Mouse (Mus musculus) limb, embryonic 12.5 days (tissue): ENCODE measurements around the gene Oaz3. TPM values are rescaled to one million over a fixed set of nuclear protein-coding genes. Genes with fewer than 3 reads are reported as not detected.

Experiments used
- ATAC-seq: fragments of 200-750 bp; cut with Nextera tagmentation; 2 replicates; pipeline ENCODE4 v1.8.0; 2017; ENCODE audit warnings: low read depth, moderate TSS enrichment; ENCODE audit not compliant: insufficient number of reproducible peaks, insufficient read depth, low FRiP score, low TSS enrichment
- H3K27ac ChIP-seq: fragments of 300-500 bp; sonication (generic); 2 replicates; pipeline ENCODE4 v1.5.1; 2016; ENCODE audit warnings: mild to moderate bottlenecking, moderate library complexity
- H3K27me3 ChIP-seq: fragments of 300-500 bp; sonication (generic); 2 replicates; pipeline ENCODE4 v1.6.1; 2016; ENCODE audit warnings: mild to moderate bottlenecking, moderate library complexity
- H3K36me3 ChIP-seq: fragments of 300-500 bp; sonication (generic); 2 replicates; pipeline ENCODE4 v1.6.1; 2016; ENCODE audit warnings: mild to moderate bottlenecking, moderate library complexity
- H3K4me1 ChIP-seq: fragments of 300-500 bp; sonication (generic); replicated peaks from 2 replicates; pipeline ENCODE4 v1.6.1; 2016
- H3K4me2 ChIP-seq: fragments of 300-500 bp; sonication (generic); 2 replicates; pipeline ENCODE4 v1.6.1; 2016; ENCODE audit warnings: mild to moderate bottlenecking, moderate library complexity
- H3K4me3 ChIP-seq: fragments of 300-500 bp; sonication (generic); replicated peaks from 2 replicates; pipeline ENCODE4 v1.5.1; 2016; ENCODE audit warnings: mild to moderate bottlenecking
- H3K9ac ChIP-seq: fragments of 300-500 bp; sonication (generic); replicated peaks from 2 replicates; pipeline ENCODE4 v1.6.1; 2016; ENCODE audit warnings: mild to moderate bottlenecking, moderate library complexity
- H3K9me3 ChIP-seq: fragments of 300-500 bp; sonication (generic); 2 replicates; pipeline ENCODE4 v1.6.1; 2016; ENCODE audit warnings: mild to moderate bottlenecking, moderate library complexity
- WGBS: fragments of 180-500 bp; shearing (Covaris S2); methylation state at CpG from one replicate; pipeline ENCODE4 v1.1.7; 2016; 5-methylcytosine and 5-hydroxymethylcytosine counted together
- polyA plus RNA-seq: library from polyadenylated mRNA; unstranded; fragments of >200 nt; fragmentation: Nextera tagmentation; extraction: Ambion mirVana; gene quantifications from 2 replicates; pipeline ENCODE4 v1.2.1, GENCODE M21; 2016

Oaz3 gene
- polyA plus RNA-seq, 1 experiment from 2014 or later = 0.34 TPM

- Histone ChIP-seq H3K9ac (no peak overlapping the region), H3K36me3 (peaks cover 46% of the 10 kb centered on the region), H3K4me2 (no peak overlapping the region), H3K9me3 (no peaks in the 10 kb centered on the region), H3K27ac (no peak overlapping the region), H3K27me3 (no peaks in the 10 kb centered on the region), H3K4me1 (no peaks in the 10 kb centered on the region), H3K4me3 (no peak overlapping the region)
- 97% methylated on average over 2 of the region's 2 CpGs for WGBS
- no peak for ATAC-seq
Observed at GRCm38 (mm10) chr3:94449377-94449776, 5.7 kb upstream of the Oaz3 start.

DNA sequence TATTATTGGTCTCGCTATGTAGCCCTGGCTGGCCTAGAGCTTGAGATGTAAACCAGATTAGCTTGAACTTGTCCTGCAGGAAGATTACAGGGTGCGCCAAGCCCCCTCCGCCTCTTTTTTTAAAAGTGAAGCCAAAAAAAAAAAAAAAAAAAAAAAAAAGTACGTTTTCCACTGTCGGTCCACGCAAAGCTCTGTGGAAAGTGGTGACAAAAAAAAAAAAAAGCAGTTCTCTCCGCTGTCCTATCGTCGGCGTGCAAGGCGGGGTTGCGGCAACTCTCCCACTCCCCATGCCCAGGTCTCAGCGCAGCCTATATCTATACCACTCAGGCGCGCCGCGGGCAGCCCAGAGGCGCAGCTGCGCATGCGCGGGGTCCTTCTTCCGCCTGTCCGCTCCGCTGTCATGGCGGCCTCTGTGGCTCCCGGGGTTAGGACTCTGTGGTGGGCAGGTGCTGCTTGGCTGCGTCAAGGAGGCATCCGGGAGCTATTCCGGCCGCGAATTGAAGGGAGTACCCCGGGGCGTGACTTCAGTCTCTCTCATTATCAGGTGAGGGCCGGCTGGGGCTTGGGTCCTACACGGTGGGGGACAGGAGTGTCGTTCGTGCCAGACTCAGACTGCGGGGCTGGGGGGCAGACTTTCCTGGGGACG lies 641 bp downstream of the Oaz3 start, which contains the start of gene Mrpl9:
Mrpl9 (plus strand) TSS at position 368 of the 646 bp plus-strand sequence.
- WGBS = under 1% methylated on average over 37 of the region's 39 CpGs
- H3K27ac ChIP-seq = no peak within 1 kb of the TSS
- peak within 1 kb of the TSS; percentile 94 for H3K4me3 ChIP-seq
- peaks cover 11% of the 10 kb centered on the region; the same call in 1 of the 2 replicates for H3K27me3 ChIP-seq
- peaks cover 34% of the 10 kb centered on the region for H3K36me3 ChIP-seq
- H3K9ac ChIP-seq = peak within 1 kb of the TSS; percentile 88
- ATAC-seq = peak; percentile 97
- H3K4me1 ChIP-seq = peaks cover 5% of the 10 kb centered on the region
- H3K9me3 ChIP-seq = no peaks in the 10 kb centered on the region
- peak within 1 kb of the TSS; percentile 82 for H3K4me2 ChIP-seq

DNA sequence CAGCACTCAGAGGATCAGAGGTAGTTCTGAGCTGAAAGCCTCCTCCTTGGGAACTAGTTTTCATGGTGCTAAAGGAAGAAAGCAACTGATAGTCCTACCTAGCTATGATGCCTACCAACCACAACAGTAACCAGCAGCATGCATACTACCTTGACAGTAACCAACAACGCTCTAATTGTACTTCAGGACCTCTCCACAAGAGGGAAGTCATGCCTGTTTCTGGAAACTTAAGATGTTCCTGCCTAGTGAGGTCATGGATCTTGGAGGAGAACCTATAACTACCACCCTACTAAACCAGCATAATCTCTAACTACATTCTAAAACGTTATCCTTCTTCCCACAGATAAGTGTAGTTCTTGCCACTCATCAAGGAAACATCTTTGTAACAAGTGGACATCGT lies 2.5 kb downstream of the Oaz3 start:
- Histone ChIP-seq H3K27ac (no peak overlapping the region), H3K36me3 (peaks cover 15% of the 10 kb centered on the region), H3K9ac (no peak overlapping the region), H3K4me2 (no peak overlapping the region), H3K27me3 (peaks cover 11% of the 10 kb centered on the region; the same call in 1 of the 2 replicates), H3K4me3 (no peak overlapping the region), H3K9me3 (no peaks in the 10 kb centered on the region), H3K4me1 (peaks cover 5% of the 10 kb centered on the region)
- no peak for ATAC-seq
- 37% methylated on average over 3 of the region's 3 CpGs for WGBS

- Histone ChIP-seq H3K27me3 (peaks cover 11% of the 10 kb centered on the region; the same call in 1 of the 2 replicates), H3K27ac (no peak overlapping the region), H3K9me3 (no peaks in the 10 kb centered on the region), H3K4me3 (no peak overlapping the region), H3K9ac (no peak overlapping the region), H3K4me2 (no peak overlapping the region), H3K36me3 (no peaks in the 10 kb centered on the region), H3K4me1 (no peaks in the 10 kb centered on the region)
- 77% methylated on average over 9 of the region's 9 CpGs for WGBS
- no peak for ATAC-seq
Observed at GRCm38 (mm10) chr3:94436420-94436819, 7.3 kb downstream of the Oaz3 start.

DNA sequence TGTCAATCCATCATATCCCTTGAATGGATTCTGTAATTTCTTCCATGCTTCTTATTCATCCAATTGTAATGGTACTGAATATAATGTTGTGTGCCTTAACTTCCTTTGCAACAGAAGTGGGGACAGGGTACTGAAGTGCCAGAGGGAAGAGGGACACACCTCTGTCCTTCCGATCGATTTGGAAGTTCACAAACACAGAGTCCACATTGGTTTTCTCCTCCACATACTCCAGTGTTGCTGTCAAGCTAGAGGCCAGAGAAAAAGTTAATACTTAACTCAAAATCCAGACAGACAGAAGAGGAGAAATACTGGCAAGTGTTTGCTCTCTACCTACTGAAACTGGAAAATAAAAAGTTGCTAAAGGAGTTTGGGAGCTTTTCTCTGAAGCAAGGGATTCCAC lies 9.4 kb downstream of the Oaz3 start:
- H3K27me3 ChIP-seq = peaks cover 3% of the 10 kb centered on the region; the same call in 1 of the 2 replicates
- H3K9ac ChIP-seq = no peak overlapping the region
- H3K36me3 ChIP-seq = no peaks in the 10 kb centered on the region
- no peak overlapping the region for H3K27ac ChIP-seq
- H3K4me2 ChIP-seq = no peak overlapping the region
- no peaks in the 10 kb centered on the region for H3K4me1 ChIP-seq
- H3K9me3 ChIP-seq = no peaks in the 10 kb centered on the region
- no peak for ATAC-seq
- H3K4me3 ChIP-seq = no peak overlapping the region
- 89% methylated on average over 2 of the region's 2 CpGs for WGBS

DNA sequence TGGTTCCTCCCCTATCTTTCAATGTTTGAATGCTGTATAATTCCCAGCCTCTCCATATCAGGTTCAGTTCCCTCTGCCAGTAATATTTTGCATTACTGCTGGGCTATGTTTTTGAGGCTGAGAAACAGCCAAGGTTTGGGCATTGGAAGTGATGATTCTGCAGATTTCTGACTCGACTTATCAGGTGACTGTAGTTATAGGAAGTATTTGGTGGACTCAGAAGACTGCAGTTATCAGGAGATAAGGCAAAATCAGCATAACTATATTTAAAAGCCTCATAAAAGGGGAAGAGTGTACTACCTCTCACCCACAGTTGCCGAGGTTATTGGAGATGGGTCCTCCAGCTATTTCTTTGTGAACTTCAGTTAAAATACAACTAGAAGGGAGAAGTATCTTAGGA lies 12.7 kb downstream of the Oaz3 start:
- H3K4me1 ChIP-seq = no peaks in the 10 kb centered on the region
- H3K27me3 ChIP-seq = no peaks in the 10 kb centered on the region
- no peaks in the 10 kb centered on the region for H3K36me3 ChIP-seq
- no peak for ATAC-seq
- 80% methylated on average over 2 of the region's 2 CpGs for WGBS
- H3K27ac ChIP-seq = no peak overlapping the region
- H3K9ac ChIP-seq = no peak overlapping the region
- no peak overlapping the region for H3K4me3 ChIP-seq
- no peak overlapping the region for H3K4me2 ChIP-seq
- H3K9me3 ChIP-seq = no peaks in the 10 kb centered on the region

DNA sequence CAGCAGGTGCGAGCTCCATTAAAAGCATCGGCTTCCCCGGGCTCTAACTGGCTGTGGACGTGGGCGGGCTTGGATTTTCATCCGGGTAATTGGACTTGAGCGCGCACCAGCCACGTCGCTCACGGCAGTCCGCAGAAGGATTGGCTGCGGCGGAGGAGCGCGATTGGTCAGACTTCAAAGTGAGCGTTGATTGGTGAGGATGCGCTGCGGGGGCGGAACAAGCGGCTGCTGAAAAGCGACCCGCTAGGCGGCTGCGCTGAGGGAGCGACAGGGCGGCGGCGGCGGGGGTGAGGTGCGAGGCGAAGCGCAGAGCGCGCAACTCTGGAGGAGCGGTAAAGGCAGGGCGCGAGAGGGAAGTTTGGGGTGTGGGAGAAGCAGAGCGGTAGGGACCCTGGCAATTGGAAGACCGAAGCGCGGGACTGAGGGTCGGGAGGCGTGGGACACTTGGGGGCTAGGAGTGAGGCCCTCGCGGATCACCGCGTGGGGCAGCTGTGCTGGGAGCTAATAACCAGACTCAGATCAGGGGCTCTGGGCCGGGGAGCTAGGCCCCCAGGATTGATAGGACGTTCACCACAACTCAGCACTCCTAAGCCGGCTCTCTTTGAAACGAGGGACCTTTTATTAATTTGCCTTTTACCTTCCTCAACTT lies 30.6 kb downstream of the Oaz3 start, which contains the start of gene Tdrkh:
Tdrkh (plus strand) TSS at position 243 of the 649 bp plus-strand sequence.
- H3K9me3 ChIP-seq = no peaks in the 10 kb centered on the region
- no peaks in the 10 kb centered on the region for H3K36me3 ChIP-seq
- H3K4me3 ChIP-seq = peak within 1 kb of the TSS; percentile 40
- peaks cover 9% of the 10 kb centered on the region for H3K4me1 ChIP-seq
- WGBS = 8% methylated on average over 52 of the region's 52 CpGs
- ATAC-seq = peak; percentile 99
- no peak within 1 kb of the TSS for H3K27ac ChIP-seq
- H3K9ac ChIP-seq = peak within 1 kb of the TSS; percentile 49; the same call in 1 of the 2 replicates
- H3K27me3 ChIP-seq = peaks cover 8% of the 10 kb centered on the region
- H3K4me2 ChIP-seq = peak within 1 kb of the TSS; percentile 80

DNA sequence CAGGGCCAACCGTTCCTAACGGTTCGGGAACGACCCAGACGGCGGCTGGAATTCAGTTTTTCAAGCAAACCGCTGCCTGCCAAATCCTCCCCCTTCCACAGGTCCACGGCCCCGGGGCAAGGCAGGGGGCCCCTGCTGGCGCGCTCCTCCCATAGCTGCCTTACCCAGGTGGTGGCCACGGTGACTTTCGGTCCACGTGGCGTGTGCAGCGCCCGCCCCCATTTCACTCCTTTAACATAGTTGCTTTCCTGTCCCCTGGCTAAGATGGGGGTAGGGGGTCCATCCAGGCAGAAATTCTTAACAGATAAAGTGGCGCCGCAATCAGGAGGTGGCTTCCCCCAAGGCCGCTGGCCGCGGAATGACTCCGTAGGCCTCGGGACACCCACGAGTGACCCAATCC lies 31.2 kb downstream of the Oaz3 start:
- Histone ChIP-seq H3K9ac (no peak overlapping the region), H3K27ac (no peak overlapping the region), H3K4me2 (peak overlapping the region; percentile 80), H3K27me3 (peaks cover 8% of the 10 kb centered on the region), H3K4me3 (peak overlapping the region; percentile 40), H3K4me1 (peaks cover 9% of the 10 kb centered on the region), H3K36me3 (no peaks in the 10 kb centered on the region), H3K9me3 (no peaks in the 10 kb centered on the region)
- 9% methylated on average over 25 of the region's 25 CpGs for WGBS
- ATAC-seq = peak; percentile 27; the same call in 1 of the 2 replicates

DNA sequence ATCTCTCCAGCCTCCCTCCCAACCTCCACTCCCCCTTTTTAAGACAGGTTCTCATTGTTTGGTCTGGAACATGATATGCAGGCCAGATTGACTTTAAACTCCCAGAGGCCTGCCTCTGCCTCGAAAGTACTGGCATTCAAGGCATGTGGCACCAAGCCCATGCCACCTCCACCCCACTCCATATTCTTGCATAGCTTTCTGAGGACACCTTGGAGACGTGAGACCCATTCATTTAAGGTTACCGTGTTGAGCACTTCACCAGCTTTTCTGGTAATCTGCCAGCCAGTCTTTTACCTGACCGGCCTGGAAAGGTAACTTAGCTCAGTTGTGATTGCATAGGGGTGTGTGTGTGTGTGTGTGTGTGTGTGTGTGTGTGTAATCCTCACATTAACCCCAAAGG lies 38.2 kb downstream of the Oaz3 start:
- no peak for ATAC-seq
- H3K4me2 ChIP-seq = no peak overlapping the region
- H3K4me3 ChIP-seq = no peak overlapping the region
- H3K36me3 ChIP-seq = no peaks in the 10 kb centered on the region
- H3K27ac ChIP-seq = no peak overlapping the region
- H3K4me1 ChIP-seq = peaks cover 11% of the 10 kb centered on the region; the same call in 1 of the 2 replicates
- WGBS = 67% methylated on average over 4 of the region's 4 CpGs
- H3K9me3 ChIP-seq = no peaks in the 10 kb centered on the region
- H3K9ac ChIP-seq = no peak overlapping the region
- H3K27me3 ChIP-seq = peaks cover 51% of the 10 kb centered on the region

DNA sequence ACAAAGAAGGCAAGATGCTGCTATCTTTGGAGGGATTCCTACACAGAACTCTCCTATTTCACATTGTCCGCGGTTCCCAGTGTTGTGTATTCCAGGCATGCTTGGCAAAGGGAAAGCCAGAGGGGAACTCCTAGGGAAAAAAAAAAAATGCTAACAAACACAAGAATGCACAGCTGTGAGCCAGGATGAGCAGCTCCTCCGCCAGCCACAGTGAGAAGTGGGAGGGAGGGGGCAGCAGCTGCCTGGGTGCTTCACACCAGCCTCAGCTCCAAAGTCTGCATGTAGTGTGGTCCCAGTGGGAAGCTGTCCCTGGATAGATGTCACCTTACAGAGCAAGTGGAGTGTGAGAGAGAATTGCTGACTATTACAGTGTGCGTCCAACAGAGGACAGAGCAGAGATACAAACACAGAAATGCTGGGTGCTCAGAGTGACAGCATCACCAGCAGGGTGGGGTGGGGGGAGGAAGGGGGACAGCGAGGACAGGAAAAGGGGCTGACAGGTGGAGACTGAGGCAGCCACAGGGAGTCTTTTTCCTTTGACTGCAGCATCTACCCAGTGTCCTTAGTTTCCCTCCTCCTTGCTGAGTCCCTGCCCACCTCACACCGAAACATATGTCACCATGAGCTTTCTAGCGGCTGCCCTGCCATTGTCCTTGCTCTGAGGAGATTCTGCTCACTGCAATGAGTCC lies 39.2 kb downstream of the Oaz3 start:
- Histone ChIP-seq H3K9me3 (no peaks in the 10 kb centered on the region), H3K36me3 (no peaks in the 10 kb centered on the region), H3K4me1 (peaks cover 11% of the 10 kb centered on the region; the same call in 1 of the 2 replicates), H3K4me2 (no peak overlapping the region), H3K27me3 (peaks cover 61% of the 10 kb centered on the region), H3K4me3 (no peak overlapping the region), H3K27ac (no peak overlapping the region), H3K9ac (no peak overlapping the region)
- 16% methylated on average over 7 of the region's 7 CpGs for WGBS
- no peak for ATAC-seq

DNA sequence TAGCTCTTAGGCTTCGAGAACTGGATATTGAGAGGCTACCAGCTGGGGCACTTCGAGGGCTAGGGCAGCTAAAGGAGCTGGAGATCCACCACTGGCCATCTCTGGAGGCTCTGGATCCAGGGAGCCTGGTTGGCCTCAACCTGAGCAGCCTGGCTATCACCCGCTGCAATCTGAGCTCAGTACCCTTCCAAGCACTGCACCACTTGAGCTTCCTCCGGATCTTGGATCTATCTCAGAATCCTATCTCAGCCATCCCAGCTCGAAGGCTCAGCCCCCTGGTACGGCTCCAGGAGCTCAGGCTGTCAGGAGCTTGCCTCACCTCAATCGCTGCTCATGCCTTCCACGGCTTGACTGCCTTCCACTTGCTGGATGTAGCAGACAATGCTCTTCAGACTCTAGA lies 41.3 kb downstream of the Oaz3 start:
- Histone ChIP-seq H3K9ac (no peak overlapping the region), H3K4me2 (no peak overlapping the region), H3K9me3 (no peaks in the 10 kb centered on the region), H3K36me3 (no peaks in the 10 kb centered on the region), H3K27me3 (peaks cover 81% of the 10 kb centered on the region), H3K4me1 (peaks cover 13% of the 10 kb centered on the region; the same call in 1 of the 2 replicates), H3K4me3 (no peak overlapping the region), H3K27ac (no peak overlapping the region)
- 67% methylated on average over 8 of the region's 8 CpGs for WGBS
- no peak for ATAC-seq
